Mouse (Mus musculus): ENCODE results near the gene Bcar1. TPM values are rescaled to one million over a fixed set of nuclear protein-coding genes. Genes with fewer than 3 reads are reported as not detected.
A peak's percentile ranks its signal among the peaks of the same experiment; 100 is the strongest.

Gene Bcar1
- polyA plus RNA-seq (2015; fragmentation: Nextera tagmentation; extraction: Ambion mirVana), result 41.5 and 42.8 TPM in 2 replicates

DNA sequence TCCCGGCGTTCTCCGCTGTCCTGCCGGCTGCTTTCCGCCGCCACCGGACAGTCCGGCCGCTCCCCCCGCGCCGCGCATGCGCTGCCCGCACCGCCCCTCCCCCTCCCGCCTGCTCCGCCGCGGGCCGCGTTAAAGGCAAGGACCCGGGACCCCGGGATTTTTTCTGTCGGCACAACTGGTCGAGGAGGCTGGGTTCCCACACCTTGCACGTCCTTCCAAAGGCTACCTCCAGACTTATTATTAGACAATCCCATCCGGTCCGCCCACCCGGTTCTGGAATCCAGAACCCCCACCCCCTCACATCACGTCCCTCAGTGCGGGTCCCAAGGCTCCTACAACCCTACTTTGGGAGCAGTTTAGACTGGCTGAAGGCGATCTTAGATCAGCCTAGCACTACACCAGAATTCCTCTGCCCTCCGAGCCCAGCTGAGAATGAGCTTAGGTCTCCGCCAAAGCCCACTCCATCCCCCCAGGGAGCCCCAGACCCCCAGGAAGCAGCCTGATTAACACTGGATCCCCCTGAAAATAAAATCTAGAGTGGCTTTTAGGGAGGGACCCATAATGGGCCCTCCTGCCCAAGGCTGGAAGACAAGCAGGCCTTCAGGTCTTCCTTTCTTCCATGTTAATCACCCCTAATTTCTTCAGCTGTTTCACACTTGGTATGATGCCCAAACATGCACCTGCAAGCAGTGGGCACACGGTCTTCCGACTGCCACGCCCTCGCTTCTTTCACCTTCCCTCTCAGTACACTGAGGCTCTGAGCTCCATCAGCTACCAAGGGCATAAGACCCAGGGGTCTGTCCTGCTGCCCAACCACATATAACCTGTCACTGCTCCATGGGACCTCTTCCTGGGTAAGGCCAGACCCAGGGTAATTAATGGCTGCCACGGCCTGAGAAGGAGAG is at the start of gene Bcar1:
Gene Bcar1 (minus strand): TSS at position 18 of the 905 bp plus-strand sequence.
- ATAC-seq (ENCODE audit: low FRiP score), result peak; percentile 66

GRCm38 (mm10) chr8:111789639-111790038 is 46.0 kb upstream of the Bcar1 start:
- Histone ChIP-seq H3K4me3 (replicated peaks) (no peak overlapping the region), H3K9ac (replicated peaks) (no peak overlapping the region), H3K4me2 (no peak overlapping the region), H3K9me3 (replicated peaks) (no peaks in the 10 kb centered on the region), H3K36me3 (no peaks in the 10 kb centered on the region), H3K27me3 (replicated peaks) (no peaks in the 10 kb centered on the region), H3K4me1 (peaks cover 39% of the 10 kb centered on the region), H3K27ac (replicated peaks) (no peak overlapping the region)
- ATAC-seq (ENCODE audit: low FRiP score), result no peak

More for the DNA sequence above, at the start of gene Bcar1:
- Histone ChIP-seq H3K27me3 (replicated peaks) (no peaks in the 10 kb centered on the region), H3K27ac (replicated peaks) (peak within 1 kb of the TSS; percentile 82), H3K36me3 (no peaks in the 10 kb centered on the region), H3K9me3 (replicated peaks) (no peaks in the 10 kb centered on the region), H3K9ac (replicated peaks) (peak within 1 kb of the TSS; percentile 98), H3K4me3 (replicated peaks) (peak within 1 kb of the TSS; percentile 89), H3K4me1 (peaks cover 68% of the 10 kb centered on the region), H3K4me2 (peak within 1 kb of the TSS; percentile 81)
- WGBS, result 11% methylated on average over 36 of the region's 40 CpGs

GRCm38 (mm10) chr8:111789200-111789599 is 45.6 kb upstream of the Bcar1 start:
- WGBS, result 42% methylated on average over 4 of the region's 4 CpGs
- H3K27ac ChIP-seq (replicated peaks), result peak overlapping the region; percentile 24; the same call in 1 of the 2 replicates
- peaks cover 35% of the 10 kb centered on the region for H3K4me1 ChIP-seq
- ATAC-seq (ENCODE audit: low FRiP score), result no peak
- H3K36me3 ChIP-seq, result no peaks in the 10 kb centered on the region
- H3K9me3 ChIP-seq (replicated peaks), result no peaks in the 10 kb centered on the region
- no peak overlapping the region for H3K4me2 ChIP-seq
- no peak overlapping the region for H3K9ac ChIP-seq (replicated peaks)
- H3K27me3 ChIP-seq (replicated peaks), result no peaks in the 10 kb centered on the region
- no peak overlapping the region for H3K4me3 ChIP-seq (replicated peaks)

DNA sequence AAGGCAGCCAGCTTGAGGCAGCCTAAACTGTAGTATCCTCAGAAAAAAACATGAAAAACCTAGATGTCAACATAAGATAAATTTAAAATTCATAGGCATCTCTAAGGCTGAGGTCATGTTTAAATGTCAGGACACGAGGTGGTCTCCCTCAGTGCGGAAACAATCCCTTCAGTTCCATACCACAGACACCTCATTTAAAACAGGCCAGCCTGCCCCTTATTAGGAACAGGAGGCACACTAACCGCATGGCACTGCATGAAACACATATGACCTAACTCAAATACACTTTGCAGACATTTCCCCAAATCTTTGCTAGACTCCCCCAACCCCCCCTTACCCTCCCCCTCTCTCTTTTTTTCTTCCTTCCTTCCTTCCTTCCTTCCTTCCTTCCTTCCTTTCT is 44.9 kb upstream of the Bcar1 start:
- no peak for ATAC-seq (ENCODE audit: low FRiP score)
- H3K9me3 ChIP-seq (replicated peaks), result no peaks in the 10 kb centered on the region
- H3K27me3 ChIP-seq (replicated peaks), result no peaks in the 10 kb centered on the region
- no peak overlapping the region for H3K4me3 ChIP-seq (replicated peaks)
- no peak overlapping the region for H3K9ac ChIP-seq (replicated peaks)
- H3K4me1 ChIP-seq, result peaks cover 34% of the 10 kb centered on the region
- H3K27ac ChIP-seq (replicated peaks), result peak overlapping the region; percentile 77
- no peak overlapping the region for H3K4me2 ChIP-seq
- H3K36me3 ChIP-seq, result no peaks in the 10 kb centered on the region
- 71% methylated on average over 3 of the region's 3 CpGs for WGBS

- H3K4me1 ChIP-seq, result peaks cover 37% of the 10 kb centered on the region
- H3K9me3 ChIP-seq (replicated peaks), result no peaks in the 10 kb centered on the region
- H3K27ac ChIP-seq (replicated peaks), result peak overlapping the region; percentile 77
- WGBS, result 77% methylated on average over 5 of the region's 5 CpGs
- no peaks in the 10 kb centered on the region for H3K27me3 ChIP-seq (replicated peaks)
- H3K4me2 ChIP-seq, result no peak overlapping the region
- no peak overlapping the region for H3K4me3 ChIP-seq (replicated peaks)
- no peak for ATAC-seq (ENCODE audit: low FRiP score)
- H3K9ac ChIP-seq (replicated peaks), result no peak overlapping the region
- H3K36me3 ChIP-seq, result no peaks in the 10 kb centered on the region
Observed at GRCm38 (mm10) chr8:111788085-111788484, 44.5 kb upstream of the Bcar1 start.

DNA sequence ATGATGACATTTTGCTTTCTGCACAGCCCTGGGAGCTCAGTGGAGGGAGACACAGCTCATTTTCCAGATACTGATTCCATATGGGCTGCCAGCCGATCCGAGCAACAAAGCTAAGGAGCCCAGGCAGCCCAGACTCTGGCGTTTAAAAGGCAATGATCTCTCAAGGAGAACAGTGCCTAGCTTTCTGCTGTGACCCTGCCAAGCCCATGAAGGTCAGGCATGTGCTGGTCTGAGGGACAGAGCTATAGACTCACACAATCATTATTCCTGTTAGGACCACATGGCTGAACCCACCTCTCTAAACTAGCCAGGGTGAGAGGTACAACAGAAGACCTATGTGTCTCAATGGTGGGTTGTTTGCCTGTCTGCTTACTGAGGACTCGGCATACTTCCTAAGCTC is 44.1 kb upstream of the Bcar1 start:
- peak; percentile 74 for ATAC-seq (ENCODE audit: low FRiP score)
- peak overlapping the region; percentile 26 for H3K4me2 ChIP-seq
- no peak overlapping the region for H3K9ac ChIP-seq (replicated peaks)
- peaks cover 41% of the 10 kb centered on the region for H3K4me1 ChIP-seq
- H3K9me3 ChIP-seq (replicated peaks), result no peaks in the 10 kb centered on the region
- H3K4me3 ChIP-seq (replicated peaks), result no peak overlapping the region
- peak overlapping the region; percentile 77 for H3K27ac ChIP-seq (replicated peaks)
- 19% methylated on average over 4 of the region's 4 CpGs for WGBS
- H3K36me3 ChIP-seq, result no peaks in the 10 kb centered on the region
- no peaks in the 10 kb centered on the region for H3K27me3 ChIP-seq (replicated peaks)

GRCm38 (mm10) chr8:111786701-111787588 is 43.3 kb upstream of the Bcar1 start:
- no peak overlapping the region for H3K4me3 ChIP-seq (replicated peaks)
- peak overlapping the region; percentile 77 for H3K27ac ChIP-seq (replicated peaks)
- no peaks in the 10 kb centered on the region for H3K9me3 ChIP-seq (replicated peaks)
- peak overlapping the region; percentile 26 for H3K4me2 ChIP-seq
- no peak overlapping the region for H3K9ac ChIP-seq (replicated peaks)
- H3K36me3 ChIP-seq, result no peaks in the 10 kb centered on the region
- peaks cover 44% of the 10 kb centered on the region for H3K4me1 ChIP-seq
- ATAC-seq (ENCODE audit: low FRiP score), result peak; percentile 72
- 23% methylated on average over 13 of the region's 13 CpGs for WGBS
- no peaks in the 10 kb centered on the region for H3K27me3 ChIP-seq (replicated peaks)

GRCm38 (mm10) chr8:111786116-111786515 is 42.5 kb upstream of the Bcar1 start:
- Histone ChIP-seq H3K9ac (replicated peaks) (no peak overlapping the region), H3K9me3 (replicated peaks) (no peaks in the 10 kb centered on the region), H3K36me3 (no peaks in the 10 kb centered on the region), H3K27me3 (replicated peaks) (no peaks in the 10 kb centered on the region), H3K27ac (replicated peaks) (peak overlapping the region; percentile 77; the same call in 1 of the 2 replicates), H3K4me3 (replicated peaks) (no peak overlapping the region), H3K4me1 (peaks cover 44% of the 10 kb centered on the region), H3K4me2 (no peak overlapping the region)
- no peak for ATAC-seq (ENCODE audit: low FRiP score)
- WGBS, result 82% methylated on average over 2 of the region's 2 CpGs

- H3K4me3 ChIP-seq (replicated peaks), result no peak overlapping the region
- no peaks in the 10 kb centered on the region for H3K36me3 ChIP-seq
- no peak overlapping the region; the same call in 1 of the 2 replicates for H3K27ac ChIP-seq (replicated peaks)
- no peak overlapping the region for H3K4me2 ChIP-seq
- H3K9me3 ChIP-seq (replicated peaks), result no peaks in the 10 kb centered on the region
- ATAC-seq (ENCODE audit: low FRiP score), result no peak
- H3K27me3 ChIP-seq (replicated peaks), result no peaks in the 10 kb centered on the region
- no peak overlapping the region for H3K9ac ChIP-seq (replicated peaks)
- peaks cover 55% of the 10 kb centered on the region for H3K4me1 ChIP-seq
- 60% methylated on average over 9 of the region's 9 CpGs for WGBS
Observed at GRCm38 (mm10) chr8:111782671-111783394, 39.2 kb upstream of the Bcar1 start.

GRCm38 (mm10) chr8:111782161-111782560 is 38.6 kb upstream of the Bcar1 start:
- Histone ChIP-seq H3K4me1 (peaks cover 48% of the 10 kb centered on the region), H3K4me3 (replicated peaks) (no peak overlapping the region), H3K9me3 (replicated peaks) (no peaks in the 10 kb centered on the region), H3K27ac (replicated peaks) (no peak overlapping the region), H3K36me3 (no peaks in the 10 kb centered on the region), H3K4me2 (no peak overlapping the region), H3K9ac (replicated peaks) (no peak overlapping the region), H3K27me3 (replicated peaks) (no peaks in the 10 kb centered on the region)
- no peak for ATAC-seq (ENCODE audit: low FRiP score)
- WGBS, result 83% methylated on average over 2 of the region's 2 CpGs
